Mouse (Mus musculus): ENCODE results near the gene Smtnl2. TPM values are rescaled to one million over a fixed set of nuclear protein-coding genes. Genes with fewer than 3 reads are reported as not detected.
A peak's percentile ranks its signal among the peaks of the same experiment; 100 is the strongest.

Gene Smtnl2
- polyA plus RNA-seq (2014; fragmentation: Nextera tagmentation; extraction: Ambion mirVana), result 26.2 and 34.5 TPM in 2 replicates

DNA sequence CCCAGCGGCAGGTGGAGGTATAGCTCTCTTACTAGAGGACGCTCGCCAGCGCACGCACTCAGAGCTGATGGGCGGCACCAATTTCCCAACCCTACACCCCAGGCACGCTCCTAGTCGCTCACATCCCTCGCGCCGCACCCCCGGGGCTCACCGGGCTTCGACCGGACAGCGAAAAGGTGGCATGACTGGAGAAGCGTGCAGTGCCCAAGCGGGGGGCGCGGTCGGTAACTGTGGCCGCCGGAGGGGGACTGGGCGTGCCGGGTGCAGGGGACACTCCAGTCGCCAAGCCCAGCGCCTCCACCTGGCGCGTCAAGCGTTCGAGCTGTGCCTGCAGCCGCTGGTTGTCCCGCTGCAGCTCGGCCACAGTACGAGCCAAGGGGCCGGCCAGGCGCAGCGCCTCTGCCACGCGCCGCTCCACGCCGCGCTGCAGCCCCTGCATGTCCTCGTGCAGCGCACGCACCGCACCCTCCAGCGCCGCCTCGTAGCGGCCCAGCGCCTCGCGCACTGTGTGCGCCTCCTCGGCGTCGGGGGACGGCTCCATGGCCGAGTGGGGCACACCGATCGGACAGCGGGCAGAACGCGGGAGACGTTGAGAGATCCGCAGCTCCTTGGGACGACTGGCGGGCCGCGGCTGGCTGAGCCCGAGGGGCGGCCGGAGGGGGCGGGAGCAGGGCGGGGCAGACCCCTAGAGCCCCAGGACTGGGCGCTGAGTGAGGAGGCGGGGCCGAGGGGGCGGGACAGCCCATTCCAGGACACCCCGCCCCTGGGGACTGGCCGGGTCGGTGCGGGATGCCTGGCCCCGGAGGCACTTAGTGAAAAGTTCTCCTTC is at the start of gene Smtnl2:
Gene Smtnl2, minus strand, starts transcription at position 621 of the 829 bp plus-strand sequence.
- ATAC-seq (replicated peaks; ENCODE audit: low FRiP score, low TSS enrichment, low read depth) (peak; percentile 95), DNase-seq (ENCODE audit: low spot score) (peak; percentile 91)
- under 1% methylated on average over 84 of the region's 86 CpGs for WGBS
- Histone ChIP-seq H3K27ac (ENCODE audit: low read depth) (peak within 1 kb of the TSS; percentile 64), H3K4me2 (ENCODE audit: low read length) (peak within 1 kb of the TSS; percentile 77), H3K9ac (ENCODE audit: low read length) (peak within 1 kb of the TSS; percentile 68), H3K36me3 (ENCODE audit: control insufficient read depth, insufficient read depth, low read length) (no peaks in the 10 kb centered on the region), H3K4me1 (replicated peaks; ENCODE audit: control insufficient read depth, insufficient read depth, low read length) (peaks cover 15% of the 10 kb centered on the region), H3K4me3 (ENCODE audit: low read depth, low read length) (peak within 1 kb of the TSS; percentile 57), H3K27me3 (replicated peaks; ENCODE audit: control insufficient read depth, insufficient read depth, low read length) (no peaks in the 10 kb centered on the region), H3K9me3 (ENCODE audit: control insufficient read depth, low read length) (no peaks in the 10 kb centered on the region)

DNA sequence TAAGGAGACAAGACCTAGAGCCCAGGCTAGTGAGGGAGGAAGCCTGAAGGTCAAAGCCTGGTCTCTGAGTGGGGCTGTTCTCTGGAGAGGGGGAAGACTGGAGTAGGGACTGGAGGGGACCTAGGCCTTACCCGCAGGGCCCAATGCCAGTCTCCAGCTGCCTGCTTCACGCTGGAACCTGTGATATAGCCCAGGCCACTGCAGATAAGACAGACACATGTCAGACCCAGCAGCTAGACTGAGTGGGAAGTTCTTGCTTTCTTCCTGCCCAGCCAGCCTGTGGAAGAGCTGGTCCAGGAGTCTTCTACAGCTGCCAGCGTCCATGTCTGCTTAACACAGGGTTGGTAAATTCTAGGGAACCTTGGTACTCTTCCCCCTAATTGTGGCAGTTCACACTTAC is 47.0 kb upstream of the Smtnl2 start:
- Histone ChIP-seq H3K36me3 (ENCODE audit: control insufficient read depth, insufficient read depth, low read length) (no peaks in the 10 kb centered on the region), H3K27me3 (replicated peaks; ENCODE audit: control insufficient read depth, insufficient read depth, low read length) (no peaks in the 10 kb centered on the region), H3K4me1 (replicated peaks; ENCODE audit: control insufficient read depth, insufficient read depth, low read length) (peaks cover 12% of the 10 kb centered on the region; the same call in 1 of the 2 replicates), H3K27ac (ENCODE audit: low read depth) (no peak overlapping the region), H3K9me3 (ENCODE audit: control insufficient read depth, low read length) (no peaks in the 10 kb centered on the region), H3K4me3 (ENCODE audit: low read depth, low read length) (no peak overlapping the region), H3K9ac (ENCODE audit: low read length) (no peak overlapping the region), H3K4me2 (ENCODE audit: low read length) (peak overlapping the region; percentile 3; the same call in 1 of the 2 replicates)
- DNase-seq (ENCODE audit: low spot score) (no peak), ATAC-seq (replicated peaks; ENCODE audit: low FRiP score, low TSS enrichment, low read depth) (no peak)
- WGBS, result 69% methylated on average over 3 of the region's 3 CpGs

DNA sequence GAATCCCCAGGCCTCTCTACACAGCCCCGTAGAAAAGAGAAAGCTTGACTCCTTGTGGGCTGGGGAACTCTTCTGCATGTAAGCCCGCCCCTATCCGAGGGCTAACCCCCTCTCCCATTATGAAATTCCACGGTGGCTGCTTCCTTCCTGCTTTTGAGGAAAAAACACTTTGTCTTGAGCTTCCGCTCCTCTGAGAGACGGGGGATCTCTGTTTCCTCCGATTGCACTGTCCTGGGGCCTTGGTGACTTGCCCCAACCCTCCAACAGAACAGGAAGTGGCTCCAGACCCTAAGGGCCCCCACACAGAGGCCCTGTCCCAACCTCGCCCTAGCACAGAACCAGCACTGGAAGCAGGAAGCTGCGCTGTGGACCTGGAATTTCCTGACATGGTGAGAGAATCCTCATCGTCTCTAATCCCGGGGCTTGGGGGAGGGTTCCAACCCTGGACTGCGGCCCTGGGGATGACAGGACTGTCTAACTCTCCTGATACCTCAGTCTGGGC is 46.5 kb upstream of the Smtnl2 start:
- Histone ChIP-seq H3K9ac (ENCODE audit: low read length) (no peak overlapping the region), H3K27ac (ENCODE audit: low read depth) (no peak overlapping the region), H3K9me3 (ENCODE audit: control insufficient read depth, low read length) (no peaks in the 10 kb centered on the region), H3K4me2 (ENCODE audit: low read length) (peak overlapping the region; percentile 3; the same call in 1 of the 2 replicates), H3K4me3 (ENCODE audit: low read depth, low read length) (no peak overlapping the region), H3K36me3 (ENCODE audit: control insufficient read depth, insufficient read depth, low read length) (no peaks in the 10 kb centered on the region), H3K27me3 (replicated peaks; ENCODE audit: control insufficient read depth, insufficient read depth, low read length) (no peaks in the 10 kb centered on the region), H3K4me1 (replicated peaks; ENCODE audit: control insufficient read depth, insufficient read depth, low read length) (peaks cover 12% of the 10 kb centered on the region; the same call in 1 of the 2 replicates)
- ATAC-seq (replicated peaks; ENCODE audit: low FRiP score, low TSS enrichment, low read depth) (no peak), DNase-seq (ENCODE audit: low spot score) (no peak)
- WGBS, result 52% methylated on average over 12 of the region's 12 CpGs

DNA sequence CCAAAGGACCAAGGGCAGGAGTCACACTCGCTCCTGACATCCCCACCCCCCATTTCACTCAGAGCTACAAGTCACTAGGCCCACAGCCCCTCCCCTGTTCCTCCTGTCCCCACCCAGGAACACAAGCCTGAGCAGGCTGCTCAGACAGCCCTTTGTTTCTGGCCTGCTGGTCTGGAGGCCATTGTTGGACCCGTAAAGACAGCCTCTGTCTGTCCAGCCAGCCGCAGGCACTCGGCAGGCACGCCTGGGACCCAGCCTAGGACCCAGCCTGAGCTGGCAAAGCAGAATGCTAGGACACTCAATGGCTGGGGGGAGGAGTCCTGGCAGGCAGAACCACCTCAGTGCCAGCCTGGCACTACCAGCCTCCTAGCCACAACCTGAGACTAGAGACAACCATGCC is 44.2 kb upstream of the Smtnl2 start:
- Histone ChIP-seq H3K4me1 (replicated peaks; ENCODE audit: control insufficient read depth, insufficient read depth, low read length) (peaks cover 12% of the 10 kb centered on the region; the same call in 1 of the 2 replicates), H3K36me3 (ENCODE audit: control insufficient read depth, insufficient read depth, low read length) (peaks cover 22% of the 10 kb centered on the region), H3K9me3 (ENCODE audit: control insufficient read depth, low read length) (no peaks in the 10 kb centered on the region), H3K4me3 (ENCODE audit: low read depth, low read length) (no peak overlapping the region), H3K4me2 (ENCODE audit: low read length) (no peak overlapping the region), H3K27me3 (replicated peaks; ENCODE audit: control insufficient read depth, insufficient read depth, low read length) (no peaks in the 10 kb centered on the region), H3K9ac (ENCODE audit: low read length) (no peak overlapping the region), H3K27ac (ENCODE audit: low read depth) (no peak overlapping the region)
- WGBS, result 72% methylated on average over 5 of the region's 5 CpGs
- DNase-seq (ENCODE audit: low spot score) (no peak), ATAC-seq (replicated peaks; ENCODE audit: low FRiP score, low TSS enrichment, low read depth) (no peak; the same call in 1 of the 2 replicates)

DNA sequence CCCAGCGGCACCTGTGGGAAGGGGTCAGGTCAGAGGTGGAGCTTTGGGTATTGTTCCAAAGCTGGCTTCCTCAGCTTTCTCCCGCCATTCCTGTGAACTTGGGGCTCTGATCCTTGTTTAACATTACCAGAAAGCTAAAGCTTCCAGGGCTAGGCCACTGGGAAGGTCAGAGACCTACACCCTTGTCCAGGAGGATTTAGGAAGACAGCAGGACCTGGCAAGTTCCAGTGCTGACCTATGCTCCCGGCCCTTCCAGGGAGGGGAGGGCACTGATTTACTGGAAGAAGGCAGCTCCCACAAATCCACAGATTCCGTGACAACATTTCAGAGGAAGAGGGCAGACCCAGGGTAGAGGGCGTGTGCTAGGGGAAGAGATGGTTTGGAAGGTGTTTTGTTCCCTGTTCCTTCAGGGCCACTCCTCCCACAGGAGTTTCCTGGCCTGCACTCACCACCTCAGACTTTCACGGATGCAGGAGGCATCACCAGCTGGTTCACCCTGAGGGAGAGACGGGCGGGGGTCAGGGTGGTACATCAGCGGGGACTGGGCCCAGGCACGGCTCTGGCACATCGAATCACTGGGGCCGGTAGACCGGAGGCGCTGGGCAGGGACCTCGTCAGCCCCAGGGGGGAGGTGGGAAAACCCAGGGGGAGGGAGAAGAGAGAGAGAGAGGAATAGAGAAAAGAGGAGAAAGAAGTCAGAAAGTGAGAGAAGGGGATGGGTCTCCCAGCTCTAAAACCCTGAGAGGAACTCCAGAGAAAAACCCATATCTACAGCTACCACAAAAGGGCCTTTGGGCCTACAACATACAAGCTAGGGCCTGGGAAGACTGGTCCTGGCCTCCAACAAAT is 41.8 kb upstream of the Smtnl2 start:
- Histone ChIP-seq H3K27ac (ENCODE audit: low read depth) (no peak overlapping the region), H3K27me3 (replicated peaks; ENCODE audit: control insufficient read depth, insufficient read depth, low read length) (no peaks in the 10 kb centered on the region), H3K9me3 (ENCODE audit: control insufficient read depth, low read length) (no peaks in the 10 kb centered on the region), H3K4me1 (replicated peaks; ENCODE audit: control insufficient read depth, insufficient read depth, low read length) (peaks cover 10% of the 10 kb centered on the region; the same call in 1 of the 2 replicates), H3K4me2 (ENCODE audit: low read length) (no peak overlapping the region), H3K9ac (ENCODE audit: low read length) (no peak overlapping the region), H3K4me3 (ENCODE audit: low read depth, low read length) (no peak overlapping the region), H3K36me3 (ENCODE audit: control insufficient read depth, insufficient read depth, low read length) (peaks cover 46% of the 10 kb centered on the region)
- WGBS, result 57% methylated on average over 15 of the region's 15 CpGs
- ATAC-seq (replicated peaks; ENCODE audit: low FRiP score, low TSS enrichment, low read depth) (no peak), DNase-seq (ENCODE audit: low spot score) (no peak)

DNA sequence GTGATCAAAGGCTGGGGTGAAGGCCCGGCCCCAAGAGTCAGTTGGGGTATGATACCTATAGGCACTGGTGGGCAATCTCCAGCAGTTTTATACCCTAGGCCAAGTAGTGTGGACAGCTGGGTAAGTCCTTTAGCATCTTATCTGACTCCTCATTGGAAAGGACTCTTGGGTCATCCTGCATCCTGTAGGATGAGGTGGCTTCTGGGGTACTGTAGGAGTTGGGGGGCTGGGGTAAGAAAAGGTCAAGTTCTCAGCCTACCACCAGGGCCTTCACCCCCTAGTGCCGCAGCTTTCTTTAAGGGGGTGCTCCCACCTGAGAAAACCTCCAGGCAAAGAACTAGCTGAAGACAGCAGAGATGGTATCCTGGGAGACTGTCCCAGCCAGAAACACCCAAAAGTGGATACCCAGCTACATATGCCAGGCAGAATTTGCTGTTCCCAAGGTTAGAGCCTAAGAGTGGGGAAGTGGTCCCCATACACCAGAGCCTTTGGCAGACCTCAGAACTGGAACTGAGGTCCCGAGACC is 40.7 kb upstream of the Smtnl2 start:
- Histone ChIP-seq H3K36me3 (ENCODE audit: control insufficient read depth, insufficient read depth, low read length) (peaks cover 57% of the 10 kb centered on the region), H3K4me3 (ENCODE audit: low read depth, low read length) (no peak overlapping the region), H3K27ac (ENCODE audit: low read depth) (no peak overlapping the region), H3K4me2 (ENCODE audit: low read length) (no peak overlapping the region), H3K9ac (ENCODE audit: low read length) (no peak overlapping the region), H3K27me3 (replicated peaks; ENCODE audit: control insufficient read depth, insufficient read depth, low read length) (no peaks in the 10 kb centered on the region), H3K9me3 (ENCODE audit: control insufficient read depth, low read length) (no peaks in the 10 kb centered on the region), H3K4me1 (replicated peaks; ENCODE audit: control insufficient read depth, insufficient read depth, low read length) (peaks cover 5% of the 10 kb centered on the region; the same call in 1 of the 2 replicates)
- ATAC-seq (replicated peaks; ENCODE audit: low FRiP score, low TSS enrichment, low read depth), result no peak
- DNase-seq (ENCODE audit: low spot score), result no peak
- 83% methylated on average over 3 of the region's 3 CpGs for WGBS

DNA sequence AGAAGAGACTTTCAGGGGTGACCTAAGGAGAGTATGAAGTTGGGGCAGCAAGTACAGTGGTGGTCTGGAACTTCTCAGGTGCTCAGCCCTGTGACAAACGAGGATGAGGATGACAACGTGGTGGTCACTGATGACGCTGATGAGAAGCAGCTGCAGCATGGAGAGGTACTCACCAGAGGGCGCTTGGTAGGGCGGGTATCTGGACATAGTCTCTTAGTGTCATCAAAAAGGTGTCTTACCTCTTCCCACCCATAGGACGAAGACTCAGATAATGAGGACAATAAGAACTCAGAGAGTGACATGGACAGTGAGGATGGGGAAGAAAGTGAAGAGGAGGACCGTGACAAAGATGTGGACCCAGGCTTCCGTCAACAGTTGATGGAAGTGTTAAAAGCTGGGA is 36.0 kb upstream of the Smtnl2 start:
- Histone ChIP-seq H3K4me1 (replicated peaks; ENCODE audit: control insufficient read depth, insufficient read depth, low read length) (peaks cover 1% of the 10 kb centered on the region; the same call in 1 of the 2 replicates), H3K9me3 (ENCODE audit: control insufficient read depth, low read length) (no peaks in the 10 kb centered on the region), H3K9ac (ENCODE audit: low read length) (no peak overlapping the region), H3K4me3 (ENCODE audit: low read depth, low read length) (no peak overlapping the region), H3K36me3 (ENCODE audit: control insufficient read depth, insufficient read depth, low read length) (peaks cover 99% of the 10 kb centered on the region), H3K27me3 (replicated peaks; ENCODE audit: control insufficient read depth, insufficient read depth, low read length) (no peaks in the 10 kb centered on the region), H3K27ac (ENCODE audit: low read depth) (no peak overlapping the region), H3K4me2 (ENCODE audit: low read length) (no peak overlapping the region)
- 80% methylated on average over 8 of the region's 8 CpGs for WGBS
- DNase-seq (ENCODE audit: low spot score) (no peak), ATAC-seq (replicated peaks; ENCODE audit: low FRiP score, low TSS enrichment, low read depth) (no peak)
